Mouse (Mus musculus) left cerebral cortex, adult 9 months (tissue): ENCODE measurements at regions not wholly inside any gene's neighbourhood (a gene's known extent, or its start where the extent isn't known, plus 50 kb on each side); places are given as distances from the start of the nearest gene placed in this dataset.
A peak's percentile ranks its signal among the peaks of the same experiment; 100 is the strongest.

Source experiments
- DNase-seq, 2 experiments: peaks; one replicate each; pipeline ENCODE4 v3.0.0; 2022; ENCODE audit warnings: low spot score in 2 of 2

DNA sequence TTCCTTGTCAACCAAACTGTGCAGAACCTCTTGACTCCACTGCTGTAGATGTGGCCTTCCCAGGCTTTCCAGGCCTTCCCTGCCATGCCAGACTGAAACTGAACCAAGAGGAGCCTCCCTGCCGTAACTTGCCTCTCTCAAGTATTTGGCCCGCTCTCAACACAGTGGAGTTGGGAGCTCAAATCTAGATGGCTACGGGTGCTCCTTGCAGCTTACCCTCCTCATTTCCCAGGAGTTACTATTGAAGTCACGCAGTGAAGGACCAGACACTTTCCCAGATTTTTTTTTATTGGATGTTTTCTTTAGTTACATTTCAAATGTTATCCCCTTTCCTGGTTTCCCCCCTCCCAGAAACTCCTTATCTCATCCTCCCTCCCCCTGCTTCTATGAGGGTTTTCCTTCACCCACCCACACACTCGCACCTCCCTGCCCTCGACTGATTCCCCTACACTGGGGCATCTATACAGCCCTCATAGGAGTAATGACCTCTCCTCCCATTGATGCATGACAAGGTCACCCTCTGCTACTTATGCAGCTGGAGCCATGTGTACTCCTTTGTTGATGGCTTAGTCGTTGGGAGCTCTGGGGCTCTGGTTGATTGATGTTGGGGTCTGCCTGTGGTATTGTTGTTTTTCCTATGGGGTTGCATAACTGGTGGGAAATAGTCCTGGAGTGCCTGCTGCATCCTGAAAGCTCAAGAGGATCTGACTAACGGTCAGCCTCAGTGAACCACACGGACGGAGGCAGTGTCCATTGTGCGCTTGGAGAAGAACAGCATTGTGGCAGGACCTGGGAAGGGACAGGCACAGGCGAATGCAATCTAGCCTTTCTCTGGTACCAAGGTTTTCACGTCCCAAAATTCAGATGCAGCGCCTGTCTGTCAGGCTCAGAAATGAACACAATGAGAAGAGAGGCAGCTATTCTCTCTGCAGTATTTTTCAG, 602.5 kb downstream of the Dok5 start:
- DNase-seq, result no peak

- peak; percentile 7 to 42 for DNase-seq
These were observed 601.2 kb downstream of the Dok5 start for GRCm38 (mm10) chr2:171332826-171333225.

DNA sequence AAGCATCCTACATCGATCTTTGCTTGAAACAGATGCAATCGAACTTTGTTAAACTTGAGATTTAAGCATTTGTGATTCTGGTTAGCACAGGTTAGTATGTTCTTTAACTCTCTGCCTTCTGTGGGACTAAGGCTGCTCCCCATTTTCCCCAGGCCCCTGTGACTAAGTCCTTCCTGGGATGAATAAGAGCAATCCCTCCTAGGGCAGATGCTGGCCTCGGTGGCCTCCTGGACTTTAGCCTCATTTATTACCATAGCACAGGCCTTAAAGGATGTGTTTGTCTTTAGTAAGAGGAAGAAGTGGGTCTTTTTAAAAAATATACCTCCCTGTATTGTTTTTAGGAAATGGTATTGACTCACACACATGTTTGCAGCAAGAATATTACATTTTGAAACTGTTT, 599.9 kb downstream of the Dok5 start:
- no peak for DNase-seq

DNA sequence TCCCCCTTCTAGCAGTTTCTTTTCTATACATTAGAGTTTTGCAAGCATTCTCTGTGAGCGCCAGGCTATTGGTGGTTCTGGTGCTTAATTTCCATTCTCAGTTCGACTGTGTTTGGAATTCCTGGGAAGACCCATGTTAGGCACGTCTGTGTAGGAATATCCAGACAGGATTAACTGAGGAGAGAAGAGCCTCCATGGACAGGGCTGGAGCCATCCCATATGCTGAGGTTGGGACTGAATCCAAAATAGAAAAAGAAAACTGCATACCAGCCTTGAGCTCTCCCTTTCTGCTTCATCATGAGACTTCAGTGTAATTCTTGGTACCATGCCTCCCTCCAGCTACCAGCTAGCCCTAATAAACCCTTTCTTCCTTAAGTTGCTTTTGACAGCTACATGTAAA, 595.3 kb downstream of the Dok5 start:
- DNase-seq, result no peak

GRCm38 (mm10) chr2:171308486-171308885, 576.9 kb downstream of the Dok5 start:
- DNase-seq, result no peak

DNA sequence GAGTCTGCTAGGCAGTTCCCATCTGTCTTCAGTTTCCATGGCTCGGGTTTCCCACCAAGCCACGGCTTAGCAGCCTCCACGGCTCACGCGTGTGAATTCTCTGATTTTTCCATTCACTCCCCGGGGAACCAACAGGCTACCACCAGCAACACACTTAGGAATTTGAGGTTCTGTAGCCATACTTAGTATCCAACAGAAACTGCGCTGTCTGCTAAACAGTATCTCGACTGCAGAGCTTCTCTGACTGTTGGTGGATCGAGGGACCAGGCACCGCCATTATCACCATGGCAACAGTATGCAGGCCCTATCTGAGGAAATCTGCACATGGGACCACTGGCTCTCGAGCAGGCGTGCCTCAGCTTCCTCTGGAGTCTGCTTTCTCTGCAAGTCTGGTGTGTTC, 574.4 kb downstream of the Dok5 start:
- no peak for DNase-seq

GRCm38 (mm10) chr2:171298519-171298918, 566.9 kb downstream of the Dok5 start:
- no peak for DNase-seq

GRCm38 (mm10) chr2:171295603-171296002, 564.0 kb downstream of the Dok5 start:
- DNase-seq, result no peak

DNA sequence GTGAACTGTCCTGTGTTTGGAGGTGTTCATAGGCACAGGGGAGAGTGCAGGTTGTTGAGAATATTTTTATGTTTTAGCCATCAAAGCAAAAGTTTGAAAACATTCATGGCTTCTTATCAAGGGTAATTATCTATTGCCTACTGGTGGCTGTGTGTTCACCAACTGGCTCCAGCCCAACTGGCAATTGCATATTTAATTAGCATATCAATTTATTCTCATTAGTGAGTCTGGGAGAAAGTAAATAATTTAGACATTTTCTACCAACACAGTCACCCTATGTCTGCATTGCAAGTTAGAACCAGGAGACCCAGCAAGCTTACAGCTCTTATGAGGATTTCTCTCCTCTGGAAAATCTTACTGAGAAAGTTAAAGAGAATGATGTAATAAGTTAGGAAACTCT, 561.0 kb downstream of the Dok5 start:
- no peak for DNase-seq

- DNase-seq, result no peak
These were observed 554.2 kb downstream of the Dok5 start for GRCm38 (mm10) chr2:171285719-171286394.

DNA sequence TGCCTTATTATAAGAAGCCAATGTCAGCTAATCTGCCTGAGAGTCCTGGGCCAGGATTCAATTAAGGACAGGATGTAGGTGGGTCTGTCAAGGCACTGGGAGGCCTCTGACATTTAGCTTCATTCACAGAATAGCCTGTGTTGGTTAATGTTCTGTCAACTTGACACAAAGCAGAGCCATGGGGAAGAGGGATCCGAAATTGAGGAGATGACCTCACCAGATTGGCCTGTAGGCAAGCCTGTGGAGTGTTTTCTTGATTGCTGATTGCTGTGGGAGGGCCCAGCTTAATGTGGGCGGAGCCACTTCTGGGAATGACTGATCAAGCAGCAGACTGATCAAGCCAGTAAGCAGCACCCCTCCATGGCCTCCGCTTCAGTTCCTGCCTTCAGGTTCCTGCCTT, 548.5 kb downstream of the Dok5 start:
- DNase-seq, result no peak

GRCm38 (mm10) chr2:171279319-171279718, 547.7 kb downstream of the Dok5 start:
- no peak for DNase-seq

DNA sequence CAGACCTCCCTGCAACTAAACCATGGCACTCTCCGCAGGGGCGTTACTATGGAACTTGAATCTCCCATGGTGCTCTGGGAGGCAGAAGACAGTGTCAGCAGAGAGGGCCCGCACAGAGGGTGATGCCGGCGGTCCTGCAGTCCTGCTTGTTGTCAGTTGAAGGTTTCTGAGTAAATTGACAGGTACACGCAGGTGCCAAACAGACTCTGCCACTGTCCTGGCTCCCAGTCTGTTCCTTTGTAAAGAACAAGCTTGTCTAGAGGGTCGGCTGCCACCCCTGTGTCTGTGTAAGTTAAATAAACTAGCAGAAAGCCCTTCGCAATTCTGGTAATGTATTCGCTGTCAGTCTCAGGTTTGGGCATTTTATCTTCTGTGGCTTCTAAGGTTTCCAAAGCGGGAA, 521.6 kb downstream of the Dok5 start:
- no peak for DNase-seq

DNA sequence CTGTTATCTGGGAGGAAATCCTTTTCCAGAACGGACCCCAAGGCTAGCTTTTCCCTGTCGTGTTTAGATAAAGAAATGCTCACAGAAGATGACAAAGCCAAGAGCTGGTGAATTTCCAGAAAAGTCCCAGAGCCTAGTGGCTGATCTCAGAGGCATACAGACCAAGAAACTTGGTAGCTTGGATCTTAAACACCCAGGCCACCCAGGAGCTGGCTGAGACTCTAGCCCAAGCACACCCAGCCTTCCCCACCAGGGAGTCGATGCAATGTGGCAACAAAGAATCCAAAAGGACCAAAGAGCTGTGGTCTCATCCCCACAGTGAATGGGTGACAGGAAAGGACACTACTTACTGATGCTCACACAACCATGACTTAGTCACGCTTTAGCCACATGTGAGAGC, 513.8 kb downstream of the Dok5 start:
- DNase-seq, result no peak

DNA sequence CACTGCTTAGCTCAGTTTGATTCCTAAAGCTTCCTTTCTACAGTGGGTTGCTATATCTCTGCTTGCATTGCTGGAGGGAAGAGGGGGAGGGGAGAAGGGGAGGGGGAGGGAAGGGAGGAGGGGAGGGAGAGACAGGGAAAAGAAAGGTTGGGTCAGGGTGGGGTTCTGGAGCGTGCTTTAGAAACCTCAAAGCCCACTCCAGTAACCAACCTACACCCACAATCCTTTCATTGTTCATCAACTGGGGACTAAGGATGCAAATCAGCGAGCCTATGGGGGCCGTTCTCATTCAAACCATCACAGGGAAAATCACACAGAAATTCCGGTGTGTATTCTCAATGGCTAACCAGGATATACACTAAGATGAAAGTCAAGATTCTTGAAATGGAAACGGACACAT, 510.7 kb downstream of the Dok5 start:
- no peak for DNase-seq

DNA sequence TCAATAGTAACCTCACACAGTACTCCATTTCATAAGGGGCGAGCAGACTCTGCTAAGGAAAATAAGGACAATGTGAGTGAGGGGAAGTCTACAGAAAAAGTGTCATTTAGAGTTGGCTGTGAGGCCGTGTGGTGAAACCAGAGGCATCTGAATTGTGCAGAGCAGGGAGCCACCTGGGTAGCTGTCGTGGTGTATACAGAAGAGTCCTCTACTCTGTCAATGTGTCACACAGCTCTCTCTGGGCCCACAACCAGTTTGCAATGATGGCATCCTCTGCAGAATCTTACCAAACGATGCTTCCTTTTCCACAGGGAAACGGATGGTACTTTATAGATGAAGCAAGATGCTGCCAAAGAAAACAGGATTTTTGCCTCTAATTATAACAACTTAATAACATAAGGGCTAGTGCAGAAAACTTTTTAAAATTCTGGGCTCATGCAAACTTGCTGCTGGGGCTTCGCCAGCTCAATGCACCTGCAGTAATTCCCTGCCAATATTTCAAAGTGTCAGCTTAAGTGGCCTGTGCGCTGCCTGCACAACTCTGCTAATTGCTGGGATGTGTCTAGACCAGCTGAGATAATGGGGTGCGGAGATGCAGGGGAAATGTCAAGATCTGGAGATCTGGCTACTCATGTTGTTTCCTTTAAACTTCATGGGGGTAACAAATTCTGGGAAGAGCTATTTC, 505.8 kb downstream of the Dok5 start:
- DNase-seq, result no peak

DNA sequence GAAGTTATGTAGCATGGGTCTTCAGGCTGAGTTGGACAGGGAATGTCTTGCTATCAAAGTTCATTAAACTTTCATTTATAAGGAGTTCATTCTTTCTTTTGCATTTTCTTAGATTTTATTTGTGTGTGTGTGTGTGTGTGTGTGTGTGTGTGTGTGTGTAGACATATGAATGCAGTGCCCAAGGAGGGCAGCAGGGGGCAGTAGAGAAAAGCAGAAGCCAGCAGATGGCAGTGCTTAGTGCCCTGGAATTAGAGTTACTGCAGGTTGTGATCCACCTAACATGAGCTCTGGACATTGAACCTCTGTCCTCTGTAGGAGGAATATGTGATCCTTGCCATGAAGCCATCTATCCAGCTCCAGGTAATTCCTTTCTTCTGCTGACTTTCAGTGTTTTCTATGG, 501.2 kb downstream of the Dok5 start:
- DNase-seq, result no peak

- DNase-seq, result no peak
These were observed 499.9 kb downstream of the Dok5 start for GRCm38 (mm10) chr2:171231288-171232050.

- no peak for DNase-seq
These were observed 498.9 kb downstream of the Dok5 start for GRCm38 (mm10) chr2:171230536-171230935.

DNA sequence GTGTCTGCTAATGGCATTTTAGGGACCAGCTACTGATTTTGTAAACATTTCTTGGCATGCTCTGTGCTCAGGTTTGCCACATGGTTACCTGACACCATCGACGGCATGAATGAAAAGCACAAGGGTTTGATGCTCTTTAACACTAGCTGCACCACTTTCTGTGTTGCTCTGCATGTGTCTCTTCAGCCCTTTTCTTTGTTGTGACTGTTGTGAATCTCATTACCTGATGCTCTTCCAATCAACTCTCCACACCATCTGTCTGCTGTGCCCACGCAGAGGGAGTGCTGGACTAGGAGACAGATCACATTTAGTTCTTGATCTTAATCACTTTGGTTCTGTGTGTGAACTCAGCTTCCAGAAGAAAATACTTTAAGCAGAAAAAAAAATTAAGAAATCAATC, 496.6 kb downstream of the Dok5 start:
- DNase-seq, result peak in 1 of 2 experiments; percentile 7

DNA sequence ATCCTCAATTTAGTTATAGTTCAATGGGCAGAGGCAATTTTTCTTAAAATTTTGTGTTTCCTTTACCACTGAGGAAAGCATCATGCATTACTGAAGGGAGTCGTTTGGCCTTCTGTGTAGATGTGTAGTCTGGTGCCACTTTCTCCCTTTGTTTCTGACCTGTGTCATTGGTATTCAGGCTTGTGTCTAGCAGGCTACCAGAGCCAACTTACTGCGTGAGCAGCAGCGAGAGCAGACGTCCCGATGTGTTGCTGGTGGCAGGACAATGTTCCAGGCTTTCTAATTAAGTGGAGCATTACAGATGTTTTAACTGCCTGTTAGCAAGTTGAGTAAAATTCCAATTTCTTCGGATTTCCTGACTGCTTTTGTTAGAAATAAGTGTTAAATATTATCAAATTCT, 482.2 kb downstream of the Dok5 start:
- no peak for DNase-seq

- no peak for DNase-seq
These were observed 464.9 kb downstream of the Dok5 start for GRCm38 (mm10) chr2:171196472-171196871.
